Mouse (Mus musculus): ENCODE results near the gene Cct7.
"Not testable (repeated sequence)": the region's sequence is repeated elsewhere in the genome, so short reads cannot be mapped to it uniquely, and the experiment has no call there.

Gene Cct7

GRCm38 (mm10) chr6:85450697-85451663, at the start of gene Cct7:
Gene Cct7, plus strand, starts transcription at chr6:85451514.
- DNase-seq: peak; percentile 99

GRCm38 (mm10) chr6:85402613-85403012, 48.7 kb upstream of the Cct7 start:
- DNase-seq: no peak

- DNase-seq: no peak
Observed at GRCm38 (mm10) chr6:85403039-85403438, 48.3 kb upstream of the Cct7 start.

- no peak for DNase-seq
Observed at GRCm38 (mm10) chr6:85409003-85409402, 42.3 kb upstream of the Cct7 start.

GRCm38 (mm10) chr6:85410771-85411273, 40.5 kb upstream of the Cct7 start:
- peak; percentile 40 for DNase-seq

GRCm38 (mm10) chr6:85415829-85416228, 35.5 kb upstream of the Cct7 start:
- DNase-seq: no peak

GRCm38 (mm10) chr6:85419150-85419549, 32.2 kb upstream of the Cct7 start:
- no peak for DNase-seq

- no peak for DNase-seq
Observed at GRCm38 (mm10) chr6:85423836-85424379, 27.4 kb upstream of the Cct7 start, which contains the start of gene Noto. Gene Noto, plus strand, starts transcription at chr6:85423886.

GRCm38 (mm10) chr6:85431274-85431841, 20.0 kb upstream of the Cct7 start:
- DNase-seq: no peak

GRCm38 (mm10) chr6:85431842-85432431, 19.4 kb upstream of the Cct7 start, which contains the start of gene Smyd5:
Gene Smyd5, plus strand, starts transcription at chr6:85431989.
- DNase-seq: peak; percentile 83

GRCm38 (mm10) chr6:85433865-85434264, 17.4 kb upstream of the Cct7 start:
- DNase-seq: no peak

GRCm38 (mm10) chr6:85436204-85436603, 15.1 kb upstream of the Cct7 start:
- no peak for DNase-seq

- no peak for DNase-seq
Observed at GRCm38 (mm10) chr6:85436631-85437030, 14.7 kb upstream of the Cct7 start.

- no peak for DNase-seq
Observed at GRCm38 (mm10) chr6:85441142-85441541, 10.2 kb upstream of the Cct7 start.

GRCm38 (mm10) chr6:85443488-85444233, 7.7 kb upstream of the Cct7 start:
- no peak for DNase-seq

GRCm38 (mm10) chr6:85444266-85444965, 6.9 kb upstream of the Cct7 start:
- no peak for DNase-seq

- DNase-seq: no peak
Observed at GRCm38 (mm10) chr6:85445286-85445685, 6.0 kb upstream of the Cct7 start.

- no peak for DNase-seq
Observed at GRCm38 (mm10) chr6:85447351-85447750, 4.0 kb upstream of the Cct7 start.

GRCm38 (mm10) chr6:85450140-85450539, 1.2 kb upstream of the Cct7 start:
- DNase-seq: not testable (repeated sequence)

GRCm38 (mm10) chr6:85451664-85452410, 523 bp downstream of the Cct7 start, which contains the start of gene Pradc1:
Gene Pradc1, minus strand, starts transcription at chr6:85451970.
- peak; percentile 99 for DNase-seq

GRCm38 (mm10) chr6:85452411-85452665, 1.0 kb downstream of the Cct7 start:
- no peak for DNase-seq
